Mouse (Mus musculus) MEL (cell line): ENCODE measurements at regions not wholly inside any gene's neighbourhood (a gene's known extent, or its start where the extent isn't known, plus 50 kb on each side); places are given as distances from the start of the nearest gene placed in this dataset.

Experiments
- DNase-seq: peaks from one replicate; pipeline ENCODE4 v3.0.0; 2011; ENCODE audit warnings: low read depth, low spot score
- H3K27ac ChIP-seq: 2 replicates; pipeline ENCODE4 v1.5.1; 2012; ENCODE audit warnings: low read depth, mild to moderate bottlenecking, control low read depth, low read length, moderate library complexity; ENCODE audit not compliant: control insufficient read depth
- H3K27me3 ChIP-seq, 2 experiments: fragments of 150-350 bp in 1 of 2; sonication (generic) in 1 of 2; 2 replicates each; pipeline ENCODE4 v1.6.1; 2012; ENCODE audit warnings: low read length in 2 of 2, mild to moderate bottlenecking in 2 of 2, improper control_type of control experiment in 1 of 2, moderate library complexity in 1 of 2; ENCODE audit not compliant: insufficient read depth in 2 of 2, control insufficient read depth in 1 of 2
- H3K36me3 ChIP-seq, 2 experiments: 2 replicates each; pipeline ENCODE4 v1.6.1; 2012 to 2014; ENCODE audit warnings: low read length in 2 of 2, improper control_type of control experiment in 1 of 2, inconsistent platforms in 1 of 2, mild to moderate bottlenecking in 1 of 2; ENCODE audit not compliant: insufficient read depth in 2 of 2, control insufficient read depth in 1 of 2
- H3K4me1 ChIP-seq, 2 experiments: fragments of 150-350 bp in 1 of 2; sonication (generic) in 1 of 2; 2 replicates each; pipeline ENCODE4 v1.6.1; 2012; ENCODE audit warnings: low read length in 2 of 2, improper control_type of control experiment in 1 of 2, mild to moderate bottlenecking in 1 of 2; ENCODE audit not compliant: insufficient read depth in 2 of 2, control insufficient read depth in 1 of 2
- H3K4me3 ChIP-seq, 2 experiments: fragments of 150-350 bp in 1 of 2; sonication (generic) in 1 of 2; 2 replicates each; pipeline ENCODE4 v1.5.1; 2012; ENCODE audit warnings: low read depth in 2 of 2, low read length in 2 of 2, mild to moderate bottlenecking in 2 of 2, moderate library complexity in 2 of 2, control low read depth in 1 of 2, improper control_type of control experiment in 1 of 2; ENCODE audit not compliant: control insufficient read depth in 1 of 2, insufficient read depth in 1 of 2
- H3K79me2 ChIP-seq: 2 replicates; pipeline ENCODE4 v1.6.1; 2012; ENCODE audit warnings: mild to moderate bottlenecking, low read length, moderate library complexity; ENCODE audit not compliant: control insufficient read depth, poor library complexity, insufficient read depth
- H3K9ac ChIP-seq: 2 replicates; pipeline ENCODE4 v1.6.1; 2012; ENCODE audit warnings: low read depth, mild to moderate bottlenecking, control low read depth, low read length, moderate library complexity; ENCODE audit not compliant: control insufficient read depth, poor library complexity, severe bottlenecking
- H3K9me3 ChIP-seq: fragments of 150-350 bp; sonication (generic); replicated peaks from 2 replicates; pipeline ENCODE4 v1.6.1; 2012; ENCODE audit warnings: mild to moderate bottlenecking, low read length, improper control_type of control experiment, moderate library complexity; ENCODE audit not compliant: insufficient read depth
- BHLHE40 ChIP-seq: IDR thresholded peaks from 2 replicates; pipeline ENCODE4 v1.6.1; 2012; ENCODE audit warnings: low read depth, mild to moderate bottlenecking, inconsistent platforms, low read length, improper control_type of control experiment, borderline replicate concordance
- E2F4 ChIP-seq: IDR thresholded peaks from 2 replicates; pipeline ENCODE4 v1.6.1; 2011; ENCODE audit warnings: low read depth, low read length, improper control_type of control experiment, borderline replicate concordance
- ELF1 ChIP-seq: IDR thresholded peaks from 2 replicates; pipeline ENCODE4 v1.6.1; 2014; ENCODE audit warnings: low read depth, mild to moderate bottlenecking, inconsistent platforms, low read length, improper control_type of control experiment, moderate library complexity
- EP300 ChIP-seq, 2 experiments: IDR thresholded peaks; 2 replicates each; pipeline ENCODE4 v1.6.1; 2011; ENCODE audit warnings: improper control_type of control experiment in 2 of 2, low read length in 2 of 2, low read depth in 1 of 2, mild to moderate bottlenecking in 1 of 2
- GABPA ChIP-seq: IDR thresholded peaks from 2 replicates; pipeline ENCODE4 v1.6.1; 2012; ENCODE audit warnings: low read depth, mild to moderate bottlenecking, inconsistent platforms, low read length, improper control_type of control experiment, moderate library complexity
- JUND ChIP-seq: IDR thresholded peaks from 2 replicates; pipeline ENCODE4 v1.6.1; 2011; ENCODE audit warnings: low read depth, mild to moderate bottlenecking, improper control_type of control experiment, low read length
- MAFK ChIP-seq: IDR thresholded peaks from 2 replicates; pipeline ENCODE4 v1.6.1; 2011; ENCODE audit warnings: low read depth, mild to moderate bottlenecking, low read length, improper control_type of control experiment, borderline replicate concordance
- MAX ChIP-seq: IDR thresholded peaks from 2 replicates; pipeline ENCODE4 v1.6.1; 2011; ENCODE audit warnings: low read length, improper control_type of control experiment
- MEF2A ChIP-seq: IDR thresholded peaks from 2 replicates; pipeline ENCODE4 v1.6.1; 2014; ENCODE audit warnings: low read depth, mild to moderate bottlenecking, inconsistent platforms, low read length, improper control_type of control experiment; ENCODE audit not compliant: poor library complexity, insufficient replicate concordance, severe bottlenecking; ENCODE audit errors: extremely low read depth
- MYB ChIP-seq: IDR thresholded peaks from 2 replicates; pipeline ENCODE4 v1.6.1; 2011; ENCODE audit warnings: mild to moderate bottlenecking, low read depth, low read length, improper control_type of control experiment
- NELFE ChIP-seq: IDR thresholded peaks from 2 replicates; pipeline ENCODE4 v1.6.1; 2011; ENCODE audit warnings: low read depth, low read length, improper control_type of control experiment
- POLR2A ChIP-seq, 2 experiments: IDR thresholded peaks; 2 replicates each; pipeline ENCODE4 v1.6.1; 2011 to 2012; ENCODE audit warnings: low read length in 2 of 2, mild to moderate bottlenecking in 2 of 2, control low read depth in 1 of 2, improper control_type of control experiment in 1 of 2, low read depth in 1 of 2, moderate library complexity in 1 of 2; ENCODE audit not compliant: control insufficient read depth in 1 of 2, insufficient read depth in 1 of 2, poor library complexity in 1 of 2
- POLR2AphosphoS2 ChIP-seq: IDR thresholded peaks from 2 replicates; pipeline ENCODE4 v1.6.1; 2011; ENCODE audit warnings: low read length, improper control_type of control experiment
- RCOR1 ChIP-seq: IDR thresholded peaks from 2 replicates; pipeline ENCODE4 v1.6.1; 2012; ENCODE audit warnings: low read depth, mild to moderate bottlenecking, inconsistent platforms, low read length, improper control_type of control experiment
- SMC3 ChIP-seq: IDR thresholded peaks from 2 replicates; pipeline ENCODE4 v1.6.1; 2011; ENCODE audit warnings: low read depth, low read length, improper control_type of control experiment
- TBP ChIP-seq: IDR thresholded peaks from 2 replicates; pipeline ENCODE4 v1.8.0; 2011; ENCODE audit warnings: low read depth, low read length, improper control_type of control experiment
- USF2 ChIP-seq, 2 experiments: IDR thresholded peaks; 2 replicates each; pipeline ENCODE4 v1.6.1; 2011 to 2012; ENCODE audit warnings: improper control_type of control experiment in 2 of 2, low read length in 2 of 2, borderline replicate concordance in 1 of 2, inconsistent platforms in 1 of 2, low read depth in 1 of 2, mild to moderate bottlenecking in 1 of 2; ENCODE audit not compliant: insufficient read depth in 1 of 2
- ZC3H11A ChIP-seq: IDR thresholded peaks from 2 replicates; pipeline ENCODE4 v1.6.1; 2012; ENCODE audit warnings: low read depth, mild to moderate bottlenecking, inconsistent platforms, low read length, improper control_type of control experiment
- ZKSCAN1 ChIP-seq: IDR thresholded peaks from 2 replicates; pipeline ENCODE4 v1.6.1; 2012; ENCODE audit warnings: low read depth, mild to moderate bottlenecking, inconsistent platforms, low read length, improper control_type of control experiment, moderate library complexity
- ZMIZ1 ChIP-seq: IDR thresholded peaks from 2 replicates; pipeline ENCODE4 v1.6.1; 2012; ENCODE audit warnings: low read depth, mild to moderate bottlenecking, inconsistent platforms, low read length, improper control_type of control experiment, moderate library complexity
- ZNF384 ChIP-seq: IDR thresholded peaks from 2 replicates; pipeline ENCODE4 v1.6.1; 2012; ENCODE audit warnings: low read depth, mild to moderate bottlenecking, inconsistent platforms, low read length, improper control_type of control experiment

GRCm38 (mm10) chr14:100550266-100550665, 265.8 kb upstream of the Klf12 start:
- no peak overlapping the region for H3K9ac ChIP-seq
- H3K27ac ChIP-seq = no peak overlapping the region
- H3K79me2 ChIP-seq = no peaks in the 10 kb centered on the region
- no peaks in the 10 kb centered on the region for H3K36me3 ChIP-seq
- no peaks in the 10 kb centered on the region for H3K27me3 ChIP-seq
- no peak overlapping the region for H3K4me3 ChIP-seq
- DNase-seq = no peak
- TF ChIP-seq SMC3 = no peak
- TF ChIP-seq EP300 (IDR thresholded peaks at IDR 0.05; ENCODE audit: low read depth in 1 of 2, low read length in 2 of 2) = no peak
- TF ChIP-seq ZNF384 = no peak
- TF ChIP-seq E2F4 = no peak
- TF ChIP-seq JUND = no peak
- TF ChIP-seq TBP = no peak
- no peaks in the 10 kb centered on the region for H3K4me1 ChIP-seq
- no peaks in the 10 kb centered on the region for H3K9me3 ChIP-seq

- H3K4me3 ChIP-seq = no peak overlapping the region
- H3K36me3 ChIP-seq = no peaks in the 10 kb centered on the region
- no peak overlapping the region for H3K27ac ChIP-seq
- no peaks in the 10 kb centered on the region for H3K9me3 ChIP-seq
- no peak for DNase-seq
- H3K4me1 ChIP-seq = no peaks in the 10 kb centered on the region
- no peak for TF ChIP-seq EP300 (IDR thresholded peaks at IDR 0.05; ENCODE audit: low read depth in 1 of 2, low read length in 2 of 2)
- TF ChIP-seq USF2 (IDR thresholded peaks at IDR 0.05; ENCODE audit: borderline replicate concordance in 1 of 2, insufficient read depth in 1 of 2, low read depth in 1 of 2, low read length in 2 of 2) = no peak
- TF ChIP-seq ZMIZ1 = no peak
- TF ChIP-seq POLR2A (IDR thresholded peaks at IDR 0.05; ENCODE audit: control insufficient read depth in 1 of 2, insufficient read depth in 1 of 2, low read depth in 1 of 2, low read length in 2 of 2, poor library complexity in 1 of 2) = no peak
- no peak for TF ChIP-seq E2F4
- TF ChIP-seq ZC3H11A = no peak
- no peak for TF ChIP-seq ELF1
- TF ChIP-seq MEF2A = no peak
- H3K79me2 ChIP-seq = no peaks in the 10 kb centered on the region
- H3K9ac ChIP-seq = no peak overlapping the region
- H3K27me3 ChIP-seq = no peaks in the 10 kb centered on the region
Measured at GRCm38 (mm10) chr14:100530217-100530616, 245.7 kb upstream of the Klf12 start.

GRCm38 (mm10) chr14:100529758-100530157, 245.3 kb upstream of the Klf12 start:
- no peak overlapping the region for H3K4me3 ChIP-seq
- no peaks in the 10 kb centered on the region for H3K79me2 ChIP-seq
- no peaks in the 10 kb centered on the region for H3K9me3 ChIP-seq
- no peaks in the 10 kb centered on the region for H3K27me3 ChIP-seq
- no peaks in the 10 kb centered on the region for H3K4me1 ChIP-seq
- no peak for TF ChIP-seq ZKSCAN1
- TF ChIP-seq ELF1 = no peak
- TF ChIP-seq MAX = no peak
- no peak for TF ChIP-seq EP300 (IDR thresholded peaks at IDR 0.05; ENCODE audit: low read depth in 1 of 2, low read length in 2 of 2)
- TF ChIP-seq SMC3 = no peak
- no peak for TF ChIP-seq RCOR1
- no peak for TF ChIP-seq GABPA
- TF ChIP-seq ZNF384 = no peak
- TF ChIP-seq MYB = no peak
- no peak for TF ChIP-seq NELFE
- no peak for TF ChIP-seq POLR2AphosphoS2
- TF ChIP-seq BHLHE40 = no peak
- TF ChIP-seq MAFK = no peak
- TF ChIP-seq, all 39 proteins: peak for 0
- DNase-seq = no peak
- Histone ChIP-seq H3K27ac (no peak overlapping the region), H3K9ac (no peak overlapping the region), H3K36me3 (no peaks in the 10 kb centered on the region)
